Mouse (Mus musculus) liver, postnatal 0 days (tissue): ENCODE measurements at regions not wholly inside any gene's neighbourhood (a gene's known extent, or its start where the extent isn't known, plus 50 kb on each side); places are given as distances from the start of the nearest gene placed in this dataset.

Source experiments
- ATAC-seq: fragments of 200-750 bp; cut with Nextera tagmentation; 2 replicates; pipeline ENCODE4 v1.8.0; 2017; ENCODE audit warnings: mild to moderate bottlenecking, moderate library complexity
- DNase-seq: peaks from one replicate; pipeline ENCODE4 v3.0.0-alpha.2; 2016
- H3K27ac ChIP-seq: fragments of 300-500 bp; sonication (generic); 2 replicates; pipeline ENCODE4 v1.5.1; 2014; ENCODE audit warnings: antibody characterized with exemption, moderate library complexity, mild to moderate bottlenecking, low read depth
- H3K27me3 ChIP-seq: fragments of 300-500 bp; sonication (generic); 2 replicates; pipeline ENCODE4 v1.6.1; 2014; ENCODE audit warnings: low read length, control low read depth, mixed read lengths; ENCODE audit not compliant: insufficient read depth
- H3K36me3 ChIP-seq: fragments of 300-500 bp; sonication (generic); replicated peaks from 2 replicates; pipeline ENCODE4 v1.6.1; 2014; ENCODE audit warnings: mild to moderate bottlenecking, control low read depth, low read length, moderate library complexity, mixed read lengths; ENCODE audit not compliant: insufficient read depth
- H3K4me1 ChIP-seq: fragments of 300-500 bp; sonication (generic); 2 replicates; pipeline ENCODE4 v1.6.1; 2014; ENCODE audit warnings: antibody characterized with exemption, mild to moderate bottlenecking, control low read depth; ENCODE audit not compliant: insufficient read depth
- H3K4me2 ChIP-seq: fragments of 300-500 bp; sonication (generic); 2 replicates; pipeline ENCODE4 v1.6.1; 2014; ENCODE audit warnings: low read depth, mild to moderate bottlenecking, low read length, moderate library complexity, mixed read lengths
- H3K4me3 ChIP-seq: fragments of 300-500 bp; sonication (generic); 2 replicates; pipeline ENCODE4 v1.5.1; 2014; ENCODE audit warnings: low read depth, low read length
- H3K9ac ChIP-seq: fragments of 300-500 bp; sonication (generic); replicated peaks from 2 replicates; pipeline ENCODE4 v1.6.1; 2014; ENCODE audit warnings: mild to moderate bottlenecking, moderate library complexity
- H3K9me3 ChIP-seq: fragments of 300-500 bp; sonication (generic); 2 replicates; pipeline ENCODE4 v1.6.1; 2016; ENCODE audit warnings: mild to moderate bottlenecking, control low read depth, low read length, mixed read lengths
- CTCF ChIP-seq: sonication (generic); IDR thresholded peaks from 2 replicates; pipeline ENCODE4 v1.5.1; 2016; ENCODE audit warnings: antibody characterized with exemption, low read depth
- EP300 ChIP-seq: IDR thresholded peaks from 2 replicates; pipeline ENCODE4 v1.6.1; 2016; ENCODE audit warnings: antibody characterized with exemption, low read depth, mild to moderate bottlenecking
- WGBS: fragments of 180-500 bp; shearing (Covaris S2); extraction: QIAGEN DNeasy Blood & Tissue Kit; methylation state at CpG from one replicate; pipeline ENCODE4 v1.1.7; 2014; ENCODE audit not compliant: insufficient replicate concordance; 5-methylcytosine and 5-hydroxymethylcytosine counted together

DNA sequence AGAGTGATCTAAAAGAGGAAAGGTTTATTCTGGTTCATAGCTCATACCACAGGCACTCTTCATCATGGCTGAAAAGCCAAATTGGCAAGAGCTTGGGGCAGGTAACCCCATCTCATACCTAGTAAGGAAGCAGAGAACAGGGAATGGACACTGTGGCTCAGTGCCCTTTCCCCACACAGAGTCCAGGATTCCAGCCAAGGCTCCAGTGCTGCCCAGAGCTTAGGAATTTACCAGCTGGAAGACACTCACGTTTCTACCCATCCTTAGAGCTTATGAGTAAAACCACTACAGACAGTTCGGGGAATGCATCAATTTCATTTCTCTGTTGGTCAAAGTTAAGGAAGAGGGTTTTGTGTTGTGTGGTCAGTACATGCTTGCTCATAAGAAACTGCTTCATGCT, 241.0 kb downstream of the Snx13 start:
- Histone ChIP-seq H3K27ac (no peak overlapping the region), H3K9me3 (no peaks in the 10 kb centered on the region), H3K36me3 (no peaks in the 10 kb centered on the region), H3K4me3 (no peak overlapping the region), H3K4me2 (no peak overlapping the region), H3K27me3 (no peaks in the 10 kb centered on the region), H3K4me1 (0 out of 2 replicates have a peak, but pooled peaks cover 2% of the 10 kb centered on the region), H3K9ac (no peak overlapping the region)
- TF ChIP-seq EP300 = no peak
- no peak for TF ChIP-seq CTCF
- DNase-seq (no peak), ATAC-seq (no peak)
- WGBS = 63% methylated on average over 2 of the region's 2 CpGs

DNA sequence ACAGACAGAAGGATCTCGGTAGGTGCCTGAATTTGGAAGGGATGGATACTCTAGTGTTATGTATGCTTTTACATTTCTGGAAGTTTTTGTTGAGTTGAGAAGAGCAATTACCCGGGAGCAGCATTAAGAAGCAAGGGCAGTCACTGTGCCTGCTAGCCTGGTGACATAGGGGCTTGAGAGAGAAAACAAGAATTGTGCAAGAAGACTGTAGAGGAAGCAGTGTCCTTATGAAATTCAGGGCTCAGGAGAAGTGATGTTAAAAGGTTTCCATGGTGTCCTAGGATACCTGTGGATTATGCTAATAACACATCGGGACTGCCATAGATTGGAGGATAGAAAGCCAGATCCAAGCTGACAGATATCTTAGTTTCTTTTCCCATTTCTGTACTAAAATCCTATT, 240.6 kb downstream of the Snx13 start:
- 73% methylated on average over 3 of the region's 3 CpGs for WGBS

DNA sequence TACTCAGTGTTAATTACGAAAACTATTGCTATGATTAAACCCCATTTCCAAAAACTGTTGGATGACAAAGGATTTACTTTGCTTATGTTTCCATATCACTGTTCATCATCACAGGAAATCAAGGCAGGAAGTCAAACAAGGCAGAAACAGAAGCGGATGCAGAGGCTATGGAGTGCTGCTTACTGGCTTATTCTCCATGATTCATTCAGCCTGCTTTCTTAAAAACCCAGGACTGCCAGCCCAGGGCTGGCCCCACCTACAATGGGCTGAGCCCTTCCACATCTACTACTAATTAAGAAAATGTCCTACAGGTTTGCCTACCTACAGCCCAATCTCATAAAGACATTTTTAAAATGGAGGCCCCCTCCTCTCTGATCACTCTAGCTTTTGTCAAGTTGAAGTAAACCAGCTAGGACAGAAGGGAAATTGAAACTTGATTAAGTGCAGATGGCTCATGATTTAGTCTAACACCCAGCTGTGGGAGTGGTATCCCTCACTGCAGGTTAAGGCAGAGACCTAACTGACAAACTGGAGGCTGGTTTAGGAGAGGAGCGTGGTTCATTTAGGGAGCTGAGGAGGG, 240.1 kb downstream of the Snx13 start:
- no peak overlapping the region for H3K9ac ChIP-seq
- 0 out of 2 replicates have a peak, but pooled peaks cover 2% of the 10 kb centered on the region for H3K4me1 ChIP-seq
- ATAC-seq = no peak
- no peak for TF ChIP-seq EP300
- TF ChIP-seq CTCF = no peak
- 73% methylated on average over 3 of the region's 3 CpGs for WGBS
- H3K9me3 ChIP-seq = no peaks in the 10 kb centered on the region
- H3K27me3 ChIP-seq = no peaks in the 10 kb centered on the region
- H3K4me2 ChIP-seq = no peak overlapping the region
- H3K4me3 ChIP-seq = no peak overlapping the region
- no peak for DNase-seq
- no peaks in the 10 kb centered on the region for H3K36me3 ChIP-seq
- H3K27ac ChIP-seq = no peak overlapping the region

More for the DNA sequence above, 240.6 kb downstream of the Snx13 start:
- Histone ChIP-seq H3K27ac (no peak overlapping the region), H3K9me3 (no peaks in the 10 kb centered on the region), H3K4me1 (0 out of 2 replicates have a peak, but pooled peaks cover 2% of the 10 kb centered on the region), H3K36me3 (no peaks in the 10 kb centered on the region), H3K4me3 (no peak overlapping the region), H3K27me3 (no peaks in the 10 kb centered on the region), H3K4me2 (no peak overlapping the region), H3K9ac (no peak overlapping the region)
- TF ChIP-seq CTCF = no peak
- TF ChIP-seq EP300 = no peak
- no peak for DNase-seq
- no peak for ATAC-seq

DNA sequence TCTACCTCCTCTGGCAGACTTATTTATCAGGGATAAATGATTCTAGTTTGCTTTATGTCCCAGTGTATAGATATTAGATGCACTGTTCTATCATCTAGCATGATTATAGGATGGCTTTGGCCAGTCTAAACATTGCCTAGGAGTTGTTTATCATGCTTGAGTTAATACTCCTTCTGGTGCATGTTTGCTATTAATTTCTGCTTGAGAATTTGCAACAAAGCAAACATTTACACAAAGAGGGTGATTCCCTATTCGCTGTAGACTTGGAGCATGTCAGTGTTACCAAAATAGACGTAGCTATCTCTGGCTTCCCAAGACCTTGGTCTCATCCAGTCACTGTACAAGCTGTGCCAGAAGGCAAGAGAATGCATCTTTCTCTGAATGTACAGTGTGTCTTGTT, 237.4 kb downstream of the Snx13 start:
- Histone ChIP-seq H3K27ac (peak overlapping the region; percentile 97), H3K4me2 (peak overlapping the region; percentile 38; the same call in 1 of the 2 replicates), H3K9me3 (no peaks in the 10 kb centered on the region), H3K4me3 (no peak overlapping the region), H3K36me3 (no peaks in the 10 kb centered on the region), H3K4me1 (0 out of 2 replicates have a peak, but pooled peaks cover 2% of the 10 kb centered on the region), H3K27me3 (no peaks in the 10 kb centered on the region), H3K9ac (no peak overlapping the region)
- ATAC-seq (peak; percentile 60), DNase-seq (no peak)
- 43% methylated on average over 2 of the region's 2 CpGs for WGBS
- TF ChIP-seq CTCF (no peak), EP300 (no peak)

DNA sequence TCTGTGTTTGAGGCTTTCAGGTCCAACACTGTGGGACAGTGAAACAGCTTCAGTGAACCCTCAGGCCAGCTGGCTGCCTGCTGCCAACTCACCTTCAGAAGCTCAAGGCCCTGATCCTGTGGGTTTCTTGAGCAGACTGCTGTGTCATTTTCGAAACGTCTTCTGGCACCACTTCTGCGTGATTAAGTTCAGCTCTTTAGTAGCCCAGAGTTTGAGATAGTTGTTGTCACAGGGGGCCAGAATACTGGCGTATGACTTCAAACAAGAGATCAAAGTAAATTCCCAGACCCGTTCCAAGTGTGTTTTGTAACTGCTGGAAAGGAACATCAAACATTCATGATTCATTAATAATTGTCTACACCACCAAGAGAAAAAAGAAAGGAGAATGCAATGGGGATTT, 236.9 kb downstream of the Snx13 start:
- WGBS = 38% methylated on average over 5 of the region's 5 CpGs
- Histone ChIP-seq H3K4me3 (peak overlapping the region; percentile 19; the same call in 1 of the 2 replicates), H3K36me3 (no peaks in the 10 kb centered on the region), H3K27me3 (no peaks in the 10 kb centered on the region), H3K27ac (peak overlapping the region; percentile 97), H3K4me2 (peak overlapping the region; percentile 52), H3K9ac (no peak overlapping the region; the same call in 1 of the 2 replicates), H3K4me1 (0 out of 2 replicates have a peak, but pooled peaks cover 2% of the 10 kb centered on the region), H3K9me3 (no peaks in the 10 kb centered on the region)
- DNase-seq (peak; percentile 22), ATAC-seq (peak; percentile 85)
- TF ChIP-seq EP300 = no peak
- TF ChIP-seq CTCF = no peak

DNA sequence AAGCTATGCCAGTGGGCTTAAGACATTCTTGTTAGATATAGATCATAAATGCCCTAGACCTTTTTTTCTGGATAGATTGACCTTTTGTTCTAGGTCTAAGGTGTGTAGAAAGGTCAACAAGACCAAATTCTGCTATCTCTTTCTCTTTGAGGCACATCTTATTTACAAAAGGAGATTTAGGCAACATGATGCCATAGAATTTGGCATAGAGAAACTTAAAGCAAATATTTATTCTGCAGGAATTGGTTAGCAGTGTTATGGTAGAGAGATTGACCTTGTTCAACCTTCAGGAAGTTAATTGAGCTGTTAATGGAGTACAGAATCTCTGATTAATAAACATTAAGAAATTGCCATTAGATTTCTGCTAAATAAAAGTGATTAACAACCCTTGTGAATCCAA, 236.4 kb downstream of the Snx13 start:
- no peak overlapping the region; the same call in 1 of the 2 replicates for H3K9ac ChIP-seq
- no peaks in the 10 kb centered on the region for H3K36me3 ChIP-seq
- H3K4me3 ChIP-seq = peak overlapping the region; percentile 19; the same call in 1 of the 2 replicates
- DNase-seq (no peak), ATAC-seq (peak; percentile 79)
- TF ChIP-seq CTCF (no peak), EP300 (no peak)
- peak overlapping the region; percentile 52; the same call in 1 of the 2 replicates for H3K4me2 ChIP-seq
- 0 out of 2 replicates have a peak, but pooled peaks cover 2% of the 10 kb centered on the region for H3K4me1 ChIP-seq
- peak overlapping the region; percentile 97 for H3K27ac ChIP-seq
- H3K9me3 ChIP-seq = no peaks in the 10 kb centered on the region
- no peaks in the 10 kb centered on the region for H3K27me3 ChIP-seq

DNA sequence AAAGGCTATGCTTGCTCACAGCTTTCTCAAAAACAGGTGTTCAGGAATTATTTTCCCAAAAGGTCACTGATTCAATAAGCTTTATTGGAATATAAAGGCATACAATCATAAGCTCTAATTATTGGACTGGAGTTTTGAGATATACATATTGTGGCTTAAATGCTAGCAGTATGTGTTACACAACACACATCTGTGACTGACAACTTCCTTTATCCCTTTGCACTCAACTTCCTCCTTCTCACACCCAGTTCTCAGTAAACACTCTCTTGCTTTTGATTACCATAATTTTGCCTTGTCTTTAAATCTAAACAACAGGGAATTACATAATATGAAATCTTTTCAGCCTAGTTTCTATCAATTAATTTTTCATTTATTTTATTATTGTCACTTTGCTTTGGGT, 222.5 kb downstream of the Snx13 start:
- peak; percentile 33; the same call in 1 of the 2 replicates for ATAC-seq
- no peak for DNase-seq
- TF ChIP-seq EP300 = no peak
- no peak for TF ChIP-seq CTCF

More for the DNA sequence above, 222.5 kb downstream of the Snx13 start:
- Histone ChIP-seq H3K4me2 (no peak overlapping the region), H3K9me3 (no peaks in the 10 kb centered on the region), H3K9ac (no peak overlapping the region), H3K27me3 (no peaks in the 10 kb centered on the region), H3K4me1 (no peaks in the 10 kb centered on the region), H3K4me3 (no peak overlapping the region), H3K36me3 (no peaks in the 10 kb centered on the region), H3K27ac (no peak overlapping the region)
